Mouse (Mus musculus) C2C12 (cell line): ENCODE data around the gene Hk2. TPM values are rescaled to one million over a fixed set of nuclear protein-coding genes. Genes with fewer than 3 reads are reported as not detected.

ENCODE experiments used
- H3K27me3 ChIP-seq: one replicate; pipeline ENCODE4 v1.6.1; 2011; ENCODE audit not compliant: control insufficient read depth, insufficient read depth, insufficient read length
- H3K36me3 ChIP-seq: one replicate; pipeline ENCODE4 v1.6.1; 2011; ENCODE audit not compliant: control insufficient read depth, insufficient read depth
- H3K4me3 ChIP-seq: one replicate; pipeline ENCODE4 v1.5.1; 2011; ENCODE audit warnings: mild to moderate bottlenecking, control low read depth; ENCODE audit not compliant: poor library complexity, insufficient read depth, severe bottlenecking
- H3K79me2 ChIP-seq: one replicate; pipeline ENCODE4 v1.6.1; 2011; ENCODE audit not compliant: control insufficient read depth, insufficient read depth
- H3K79me3 ChIP-seq: one replicate; pipeline ENCODE4 v1.6.1; 2011; ENCODE audit warnings: low read depth, control low read depth
- H3ac ChIP-seq: one replicate; pipeline ENCODE3; 2011; ENCODE audit warnings: low read depth; ENCODE audit not compliant: control insufficient read depth, insufficient read length
- CEBPB ChIP-seq: IDR thresholded peaks from one replicate; pipeline ENCODE4 v1.6.1; 2011; ENCODE audit warnings: low read depth, mild to moderate bottlenecking, control low read depth, moderate library complexity
- CTCF ChIP-seq: IDR thresholded peaks from one replicate; pipeline ENCODE4 v1.5.1; 2011; ENCODE audit not compliant: control insufficient read depth, insufficient read depth, insufficient read length
- FOSL1 ChIP-seq: IDR thresholded peaks from one replicate; pipeline ENCODE4 v1.8.0; 2011; ENCODE audit warnings: mild to moderate bottlenecking, low read length; ENCODE audit not compliant: poor library complexity, insufficient read depth, severe bottlenecking
- MAX ChIP-seq: IDR thresholded peaks from one replicate; pipeline ENCODE4 v1.6.1; 2011; ENCODE audit warnings: mild to moderate bottlenecking, control low read depth
- MYOD1 ChIP-seq: IDR thresholded peaks from one replicate; pipeline ENCODE4 v1.6.1; 2011; ENCODE audit warnings: low read depth; ENCODE audit not compliant: control insufficient read depth, insufficient read length
- MYOG ChIP-seq: IDR thresholded peaks from one replicate; pipeline ENCODE4 v1.6.1; 2011; ENCODE audit not compliant: control insufficient read depth, insufficient read length; ENCODE audit errors: extremely low read depth
- USF1 ChIP-seq: IDR thresholded peaks from one replicate; pipeline ENCODE4 v1.6.1; 2011; ENCODE audit warnings: low read depth, mild to moderate bottlenecking, control low read depth, moderate library complexity
- polyA plus RNA-seq: library from polyadenylated mRNA; unstranded; fragments of >200 nt; fragmentation: generic; extraction: Trizol; gene quantifications from one replicate; pipeline ENCODE4 v1.2.1, GENCODE M21; 2012; ENCODE audit warnings: missing spikeins

Hk2 gene
- polyA plus RNA-seq, 1 experiment: 24.3 TPM

- TF ChIP-seq MYOD1 (no peak), MAX (no peak), CEBPB (no peak), USF1 (no peak), CTCF (no peak), FOSL1 (no peak), MYOG (no peak)
- Histone ChIP-seq H3ac (no peak within 1 kb of the TSS), H3K79me2 (no peaks in the 10 kb centered on the region), H3K36me3 (no peaks in the 10 kb centered on the region), H3K27me3 (peaks cover 28% of the 10 kb centered on the region), H3K4me3 (no peak within 1 kb of the TSS), H3K79me3 (no peaks in the 10 kb centered on the region)
These were observed 69.0 kb downstream of the Hk2 start, which contains the start of gene Pole4 for GRCm38 (mm10) chr6:82705221-82705620. Gene Pole4, minus strand, starts transcription at chr6:82705365.

- Histone ChIP-seq H3K36me3 (no peaks in the 10 kb centered on the region), H3K4me3 (no peak overlapping the region), H3K27me3 (peaks cover 35% of the 10 kb centered on the region), H3K79me2 (no peaks in the 10 kb centered on the region), H3K79me3 (no peaks in the 10 kb centered on the region), H3ac (no peak overlapping the region)
- no peak for TF ChIP-seq USF1
- TF ChIP-seq FOSL1: no peak
- TF ChIP-seq MYOG: no peak
- TF ChIP-seq CTCF: no peak
- TF ChIP-seq MYOD1: no peak
- TF ChIP-seq CEBPB: no peak
- no peak for TF ChIP-seq MAX
These were observed 70.5 kb downstream of the Hk2 start for GRCm38 (mm10) chr6:82703710-82704109.

DNA sequence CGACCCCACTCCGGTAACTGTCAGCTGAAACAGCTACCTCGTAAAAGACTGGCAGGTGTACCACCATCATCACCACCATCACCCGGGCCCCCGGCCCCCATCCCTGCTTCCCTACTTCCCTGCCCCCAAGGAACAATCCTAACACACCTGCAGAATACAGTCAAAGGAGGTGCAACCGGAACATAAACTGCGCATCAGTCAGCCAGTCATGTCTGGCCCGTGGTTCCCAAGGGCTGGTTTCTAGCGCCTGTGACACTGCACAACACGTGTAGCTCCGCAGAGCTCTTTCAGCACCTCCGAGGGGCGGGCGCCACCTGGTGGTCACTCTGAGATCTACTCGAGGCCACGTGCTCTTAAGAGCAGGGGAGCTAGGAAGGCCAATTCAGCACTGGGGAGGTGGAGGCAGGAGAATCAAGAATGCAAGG lies 71.6 kb downstream of the Hk2 start:
- no peaks in the 10 kb centered on the region for H3K79me2 ChIP-seq
- H3K79me3 ChIP-seq: no peaks in the 10 kb centered on the region
- H3K27me3 ChIP-seq: peaks cover 40% of the 10 kb centered on the region
- no peak overlapping the region for H3ac ChIP-seq
- H3K4me3 ChIP-seq: no peak overlapping the region
- H3K36me3 ChIP-seq: no peaks in the 10 kb centered on the region
- TF ChIP-seq USF1 (peak; percentile 85), CTCF (peak; percentile 90), MYOG (no peak), FOSL1 (no peak), MAX (peak; percentile 98), CEBPB (no peak), MYOD1 (no peak)

DNA sequence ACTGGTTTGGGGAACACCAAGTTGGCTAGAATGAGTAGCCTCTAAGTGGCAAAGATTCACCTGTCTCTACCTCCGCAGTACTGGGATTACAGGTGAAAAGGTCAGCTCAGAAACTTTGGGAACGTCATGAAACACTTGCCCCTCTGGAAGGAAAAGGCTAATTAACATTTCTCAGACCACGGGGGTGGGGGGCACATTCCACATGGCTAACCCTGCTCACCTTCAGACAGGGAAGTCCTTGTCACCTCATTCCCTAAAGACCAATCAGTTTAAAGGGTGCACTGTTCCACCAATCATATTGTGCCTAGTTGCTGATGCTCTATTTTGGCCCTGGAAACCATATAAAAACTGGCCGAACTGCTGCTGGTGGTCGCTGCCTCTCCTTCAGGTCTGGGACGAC lies 73.0 kb downstream of the Hk2 start:
- Histone ChIP-seq H3K4me3 (no peak overlapping the region), H3K79me3 (no peaks in the 10 kb centered on the region), H3ac (no peak overlapping the region), H3K27me3 (peaks cover 35% of the 10 kb centered on the region), H3K79me2 (no peaks in the 10 kb centered on the region), H3K36me3 (no peaks in the 10 kb centered on the region)
- no peak for TF ChIP-seq FOSL1
- no peak for TF ChIP-seq MAX
- TF ChIP-seq USF1: no peak
- no peak for TF ChIP-seq CEBPB
- no peak for TF ChIP-seq CTCF
- TF ChIP-seq MYOG: no peak
- no peak for TF ChIP-seq MYOD1

DNA sequence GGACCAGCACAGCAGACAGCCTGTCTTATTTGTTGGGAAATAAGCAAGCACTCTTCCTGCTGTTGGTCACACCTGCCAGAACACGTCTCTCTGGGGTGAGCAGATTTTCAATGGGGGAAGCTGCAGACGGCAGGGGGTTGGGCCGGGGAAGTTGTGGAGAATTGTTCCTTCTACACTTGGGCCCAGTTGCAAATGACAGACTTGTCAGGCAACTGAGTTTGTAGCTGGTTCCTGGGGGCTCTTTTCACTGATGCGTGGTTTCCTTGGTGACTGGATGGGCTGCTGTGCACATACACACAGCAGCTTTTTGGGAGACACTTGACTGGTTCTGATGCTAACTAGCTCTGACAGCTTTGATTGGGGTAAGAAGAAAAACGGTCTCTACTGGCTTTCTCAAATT lies 74.4 kb downstream of the Hk2 start:
- peaks cover 29% of the 10 kb centered on the region for H3K27me3 ChIP-seq
- no peak for TF ChIP-seq USF1
- no peak for TF ChIP-seq MAX
- no peak for TF ChIP-seq CEBPB
- TF ChIP-seq FOSL1: no peak
- TF ChIP-seq CTCF: no peak
- no peak for TF ChIP-seq MYOG
- TF ChIP-seq MYOD1: no peak
- H3K4me3 ChIP-seq: no peak overlapping the region
- no peaks in the 10 kb centered on the region for H3K36me3 ChIP-seq
- no peaks in the 10 kb centered on the region for H3K79me2 ChIP-seq
- H3K79me3 ChIP-seq: no peaks in the 10 kb centered on the region
- H3ac ChIP-seq: no peak overlapping the region

DNA sequence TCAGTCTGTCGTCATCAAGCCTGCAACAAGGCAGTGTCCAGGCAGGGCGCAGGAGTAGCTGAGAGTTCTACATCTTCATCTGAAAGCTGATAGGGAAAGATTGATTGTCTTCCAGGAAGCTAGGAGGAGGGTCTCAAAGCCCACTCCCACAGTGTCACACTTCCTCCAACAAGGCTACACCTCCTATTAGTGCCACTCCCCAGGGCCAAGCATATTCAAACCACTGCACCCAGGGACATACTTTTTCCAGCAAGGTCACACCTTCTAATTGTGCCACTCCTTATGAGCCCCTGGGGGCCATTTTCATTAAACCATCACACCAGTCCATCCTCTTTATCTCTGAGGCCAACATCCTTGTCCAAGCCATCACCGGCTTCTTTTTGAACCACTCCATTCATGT lies 77.5 kb downstream of the Hk2 start:
- peaks cover 27% of the 10 kb centered on the region for H3K27me3 ChIP-seq
- H3K36me3 ChIP-seq: no peaks in the 10 kb centered on the region
- H3K79me3 ChIP-seq: no peaks in the 10 kb centered on the region
- TF ChIP-seq MYOG (no peak), CEBPB (no peak), CTCF (no peak), FOSL1 (no peak), USF1 (no peak), MYOD1 (no peak), MAX (no peak)
- H3K79me2 ChIP-seq: no peaks in the 10 kb centered on the region
- H3K4me3 ChIP-seq: no peak overlapping the region
- H3ac ChIP-seq: no peak overlapping the region
